Mouse (Mus musculus) liver, postnatal 0 days (tissue): ENCODE measurements around the gene Saysd1.

Experiments
- CTCF ChIP-seq: sonication (generic); IDR thresholded peaks from 2 replicates; pipeline ENCODE4 v1.5.1; 2016; ENCODE audit warnings: antibody characterized with exemption, low read depth
- EP300 ChIP-seq: IDR thresholded peaks from 2 replicates; pipeline ENCODE4 v1.6.1; 2016; ENCODE audit warnings: antibody characterized with exemption, low read depth, mild to moderate bottlenecking

GRCm38 (mm10) chr14:20173873-20174490 lies 35.6 kb upstream of the Saysd1 start:
- TF ChIP-seq CTCF (no peak), EP300 (no peak)
